Mouse (Mus musculus) cerebral cortex, adult 2 months (tissue): ENCODE measurements around the gene Mrm3.

ENCODE experiments used
- WGBS: fragments of 180-500 bp; shearing (Covaris S2); methylation state at CpG from one replicate; pipeline ENCODE4 v1.1.7; 2018; 5-methylcytosine and 5-hydroxymethylcytosine counted together

Mrm3 gene

DNA sequence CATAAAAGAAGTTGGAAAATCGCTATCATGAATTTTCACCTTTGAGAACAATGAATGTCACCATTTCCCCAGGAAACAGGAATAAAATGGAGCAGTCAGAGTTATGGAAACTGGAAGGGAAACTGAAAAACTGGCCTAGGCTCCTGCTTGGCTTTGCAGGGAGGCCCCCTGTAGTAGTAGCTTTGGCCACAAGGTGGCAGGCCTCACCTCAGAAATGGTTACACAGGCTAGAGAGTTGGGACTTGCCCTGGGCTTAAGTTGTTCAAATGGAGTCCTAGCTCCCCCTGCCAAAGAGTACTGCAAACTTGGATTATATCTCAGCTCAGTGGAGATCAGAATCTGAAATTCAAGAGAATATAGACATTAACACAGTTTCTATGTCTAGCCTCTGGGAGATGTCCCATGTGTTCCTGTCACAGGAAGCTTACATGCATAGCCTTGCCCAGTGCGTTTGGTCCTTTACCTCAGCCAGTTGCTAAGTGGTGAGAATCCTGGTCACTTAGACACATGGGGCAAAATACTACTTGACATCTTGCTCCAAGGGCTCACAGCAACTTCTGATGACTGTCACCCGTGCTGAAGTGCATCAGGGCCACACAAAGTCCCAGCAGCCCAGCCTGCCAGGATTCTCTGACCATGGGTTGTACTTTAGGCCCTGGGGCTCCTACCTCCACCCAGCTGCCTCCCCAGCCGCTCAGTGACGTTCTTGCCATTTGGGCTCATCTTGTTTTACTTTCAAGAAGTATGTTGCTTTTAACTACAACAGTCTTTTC is 9.8 kb downstream of the Mrm3 start:
- 37% methylated on average over 5 of the region's 5 CpGs for WGBS

DNA sequence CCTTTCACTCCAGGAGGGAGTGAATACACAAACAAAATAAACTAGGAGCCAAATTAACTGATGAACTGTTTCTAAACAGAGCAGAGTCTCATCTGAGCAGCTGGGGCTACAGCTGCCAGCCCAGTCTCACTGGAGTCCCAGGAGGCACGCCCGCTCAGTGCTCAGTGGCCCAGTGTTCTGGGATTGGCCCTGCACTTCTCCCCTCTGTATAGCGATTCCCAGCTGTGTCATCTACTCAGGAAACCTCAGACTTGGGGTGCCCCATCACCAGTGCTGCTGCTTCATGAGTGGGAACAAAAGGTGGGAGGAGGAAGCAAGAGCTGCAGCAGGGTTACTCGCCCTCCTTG is 10.4 kb downstream of the Mrm3 start:
- 68% methylated on average over 4 of the region's 4 CpGs for WGBS

DNA sequence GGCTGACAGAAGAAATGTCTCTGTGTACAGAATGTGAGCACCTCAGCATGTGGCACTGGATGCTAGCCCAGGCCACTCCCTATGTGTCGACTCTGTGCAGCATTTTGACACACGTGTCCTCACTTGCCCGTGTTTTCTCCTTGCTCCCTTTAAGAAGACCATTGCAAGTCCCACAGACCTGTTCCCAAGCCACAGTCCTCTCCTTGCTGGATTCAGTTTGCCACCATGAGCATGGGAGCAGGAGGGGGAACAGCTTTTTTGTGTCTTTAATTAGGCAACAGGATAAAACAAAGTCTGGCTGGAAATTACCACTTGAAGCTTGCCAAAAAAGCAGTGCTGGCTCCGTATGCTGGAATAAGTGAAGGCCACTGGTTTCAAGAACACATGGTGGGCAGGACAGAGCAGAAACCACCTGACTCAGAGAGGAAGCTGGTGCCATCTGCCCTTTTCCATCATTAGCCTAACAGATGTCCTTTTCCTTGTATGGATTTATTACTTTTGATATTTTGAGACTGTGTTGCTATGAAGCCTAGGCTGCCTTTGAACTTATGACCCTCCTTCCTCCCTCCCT is 12.0 kb downstream of the Mrm3 start:
- 29% methylated on average over 4 of the region's 4 CpGs for WGBS

DNA sequence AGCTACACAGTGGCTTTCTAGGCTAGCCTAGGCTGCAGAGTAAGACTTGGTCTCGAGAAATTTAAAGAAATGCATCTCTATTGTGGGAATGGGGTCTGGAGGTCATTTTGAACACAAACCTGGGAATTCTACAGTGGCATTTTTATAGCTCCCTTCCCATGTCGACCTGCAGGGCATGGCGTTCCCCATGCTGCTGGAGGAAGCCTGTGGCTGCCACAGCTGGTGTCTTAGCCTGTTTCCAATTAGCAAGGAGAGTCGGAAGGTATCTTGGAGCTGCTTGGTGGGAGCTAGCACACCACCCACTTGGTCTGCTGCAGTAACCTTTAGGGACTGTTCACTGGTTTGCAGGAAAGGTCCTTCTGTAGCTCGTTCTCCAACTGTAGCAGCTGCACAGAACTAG is 12.6 kb downstream of the Mrm3 start:
- 76% methylated on average over 5 of the region's 5 CpGs for WGBS

DNA sequence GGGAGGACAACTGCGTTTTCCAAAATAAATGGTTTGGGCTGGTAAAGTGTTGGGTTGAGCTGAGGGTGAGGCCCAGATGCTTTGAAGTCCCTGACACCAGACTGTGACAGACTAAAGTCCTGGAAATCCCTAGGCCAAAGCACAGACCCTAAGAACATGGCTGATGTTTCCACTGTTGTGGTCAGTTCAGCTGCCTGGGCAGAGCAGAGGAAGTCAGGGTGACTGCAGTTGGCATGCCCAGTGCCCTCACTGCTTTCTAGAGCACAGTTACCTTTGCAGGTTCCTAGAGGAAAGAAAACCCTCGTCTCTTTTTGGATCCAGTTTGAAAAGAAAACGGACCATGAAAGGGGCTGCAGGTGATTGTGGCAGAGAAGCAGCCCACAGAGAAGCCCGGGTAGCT is 13.9 kb downstream of the Mrm3 start:
- WGBS, result 91% methylated on average over 4 of the region's 4 CpGs

DNA sequence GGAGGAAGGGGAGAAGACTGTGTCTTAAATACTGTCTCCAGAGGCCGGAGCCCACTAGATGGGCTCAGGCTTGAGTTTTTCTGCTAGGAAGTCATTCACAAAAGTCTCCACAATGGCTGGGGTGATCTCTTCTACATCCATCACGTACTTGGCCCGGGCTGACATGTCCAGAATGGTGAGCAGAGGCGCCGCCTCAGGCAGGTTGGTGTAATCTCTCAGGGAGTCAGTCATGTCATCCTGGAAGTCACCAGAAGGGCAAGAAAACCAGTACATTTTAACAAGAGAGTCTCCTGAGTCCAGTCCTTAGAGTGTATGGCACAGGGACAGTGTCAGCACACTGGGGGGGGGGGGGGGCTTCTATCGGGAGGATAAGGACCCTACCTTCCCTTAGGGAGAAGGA is 15.0 kb downstream of the Mrm3 start:
- WGBS, result 89% methylated on average over 6 of the region's 6 CpGs

DNA sequence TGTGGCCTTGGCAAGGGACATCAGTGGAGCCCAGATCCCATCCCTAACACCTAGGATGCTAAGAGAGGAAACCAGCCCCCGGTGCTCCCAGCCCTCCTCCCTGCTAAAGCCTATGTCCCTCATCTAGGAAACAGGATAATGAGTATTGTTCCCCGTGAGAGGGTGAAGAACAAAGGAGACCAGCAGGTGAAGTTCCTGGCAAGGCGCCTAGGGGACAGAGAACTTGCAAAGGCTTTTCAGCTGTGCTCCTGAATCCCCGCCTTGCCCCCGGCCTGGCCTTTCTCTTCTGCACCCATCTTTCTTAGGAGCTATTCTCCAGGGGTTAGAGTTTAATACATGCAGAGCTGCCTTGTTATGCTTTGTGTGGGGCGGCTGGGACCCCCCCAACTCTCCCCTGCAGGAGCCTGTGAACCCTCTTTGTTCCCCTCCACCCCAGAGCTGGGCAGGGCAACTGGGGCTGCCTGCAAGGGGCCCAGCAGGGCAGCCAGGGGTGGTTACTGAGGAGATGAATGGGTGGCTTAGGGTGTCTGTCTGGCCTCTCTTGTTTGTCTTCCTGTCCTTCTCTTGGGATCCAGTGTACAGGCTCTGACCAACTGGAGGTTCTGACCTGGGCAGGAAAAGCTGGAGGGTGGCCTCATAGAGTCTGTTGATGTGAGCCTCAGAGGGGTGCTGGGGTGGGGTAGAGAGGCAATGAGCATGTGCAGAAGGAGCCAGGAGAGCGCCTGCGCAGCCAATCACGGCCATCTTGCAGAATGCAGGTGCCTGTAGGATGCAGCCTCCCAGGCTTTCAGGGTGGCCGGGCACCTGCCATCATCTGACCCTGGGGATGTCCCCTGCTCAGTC is 16.9 kb downstream of the Mrm3 start:
- WGBS, result 73% methylated on average over 10 of the region's 10 CpGs

DNA sequence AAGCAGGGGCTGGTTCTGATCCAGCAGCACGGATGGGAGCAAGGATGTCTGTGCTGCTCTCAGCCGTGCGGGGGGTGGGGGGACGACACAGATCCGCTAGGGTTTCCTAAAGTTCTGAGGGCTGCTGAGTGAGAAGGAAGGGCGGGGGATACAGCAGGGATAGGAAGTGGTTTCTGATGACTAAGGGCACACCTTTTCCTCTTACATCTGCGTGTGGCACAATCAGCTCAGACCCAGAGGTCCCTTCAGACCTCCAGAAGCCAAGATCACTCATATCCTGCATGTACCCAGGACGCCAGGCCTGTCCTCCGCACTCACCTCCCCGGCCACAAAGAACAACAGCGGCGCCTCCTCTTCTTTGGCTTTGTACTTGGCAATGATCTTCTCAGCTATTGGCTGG is 17.7 kb downstream of the Mrm3 start:
- 71% methylated on average over 12 of the region's 12 CpGs for WGBS

DNA sequence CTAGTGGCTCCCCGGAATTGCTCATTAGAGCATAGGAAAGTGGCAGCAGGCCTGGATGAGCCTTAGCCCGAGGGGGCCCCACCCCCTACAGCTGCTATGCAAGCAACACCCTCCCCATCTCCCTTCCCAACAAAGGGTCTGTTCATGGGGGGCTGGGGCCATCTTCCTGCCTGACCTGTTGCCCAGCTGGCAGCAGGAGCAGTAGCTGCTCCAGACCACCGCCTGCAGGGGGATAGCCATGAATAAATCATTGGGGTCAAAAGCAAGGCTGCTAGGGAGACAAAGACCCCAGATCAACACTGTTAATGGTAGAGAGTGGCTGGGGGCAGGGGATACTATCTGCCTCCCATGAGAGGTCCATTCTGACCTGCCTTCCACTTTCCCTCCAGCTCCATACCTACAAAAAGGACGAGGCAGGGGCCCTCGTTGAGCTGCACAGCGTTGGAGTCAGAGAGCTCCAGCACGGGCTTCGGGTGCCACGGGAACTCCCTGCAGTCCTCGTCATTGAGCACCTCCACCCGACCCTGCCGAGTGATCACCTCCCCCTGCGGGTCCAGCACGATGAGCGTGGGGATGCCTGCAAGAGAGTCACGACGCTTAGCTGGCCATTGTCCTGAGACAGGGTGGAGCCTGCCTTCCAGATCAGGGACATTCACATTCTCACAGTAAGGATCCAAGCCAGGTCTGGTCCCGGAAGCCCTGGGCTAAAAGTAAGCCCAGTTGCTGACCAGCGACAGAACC is 19.3 kb downstream of the Mrm3 start:
- WGBS, result 40% methylated on average over 19 of the region's 19 CpGs

DNA sequence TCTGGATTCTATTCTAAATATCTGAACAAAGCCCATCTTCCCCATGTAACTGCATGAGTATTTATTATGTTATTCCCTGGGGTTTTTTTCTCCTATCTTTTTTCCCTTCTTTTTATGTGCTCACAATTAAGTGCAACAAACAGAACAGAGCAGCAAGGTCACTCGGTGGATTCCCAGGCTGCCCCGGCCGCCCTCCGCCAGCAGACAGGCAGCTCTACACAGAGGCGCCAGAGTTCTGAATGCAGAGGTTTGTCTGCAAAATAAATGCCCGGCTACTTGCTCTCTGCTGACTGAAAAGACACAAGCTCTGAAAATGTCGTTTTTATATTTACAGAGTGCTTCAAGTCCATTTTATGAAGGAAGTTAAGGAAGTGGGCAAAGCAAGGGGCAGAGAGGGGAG is 24.0 kb downstream of the Mrm3 start:
- WGBS, result 64% methylated on average over 7 of the region's 7 CpGs

DNA sequence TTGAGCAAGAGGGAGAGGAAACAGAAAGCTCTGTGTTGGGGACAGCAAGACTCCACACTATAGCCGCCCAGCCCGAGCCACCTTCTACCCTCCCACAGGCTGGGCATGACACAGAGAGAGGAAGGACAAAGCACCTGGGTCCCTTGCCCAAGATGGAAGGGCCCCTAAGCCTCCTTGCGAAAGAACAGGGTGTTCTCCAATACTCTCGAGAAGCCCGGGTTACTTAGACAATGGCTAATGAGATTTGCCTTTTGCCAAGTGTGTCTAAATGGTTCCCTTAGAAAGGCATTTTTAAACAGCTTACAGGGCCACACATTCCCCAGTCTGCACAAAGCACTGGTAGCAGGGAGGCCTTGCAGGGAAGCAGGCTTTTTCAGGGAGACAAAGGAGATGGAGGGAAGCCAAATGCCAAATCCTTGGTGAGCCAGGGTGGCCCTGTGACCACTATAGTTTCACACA is 24.5 kb downstream of the Mrm3 start:
- WGBS, result 74% methylated on average over 5 of the region's 5 CpGs

DNA sequence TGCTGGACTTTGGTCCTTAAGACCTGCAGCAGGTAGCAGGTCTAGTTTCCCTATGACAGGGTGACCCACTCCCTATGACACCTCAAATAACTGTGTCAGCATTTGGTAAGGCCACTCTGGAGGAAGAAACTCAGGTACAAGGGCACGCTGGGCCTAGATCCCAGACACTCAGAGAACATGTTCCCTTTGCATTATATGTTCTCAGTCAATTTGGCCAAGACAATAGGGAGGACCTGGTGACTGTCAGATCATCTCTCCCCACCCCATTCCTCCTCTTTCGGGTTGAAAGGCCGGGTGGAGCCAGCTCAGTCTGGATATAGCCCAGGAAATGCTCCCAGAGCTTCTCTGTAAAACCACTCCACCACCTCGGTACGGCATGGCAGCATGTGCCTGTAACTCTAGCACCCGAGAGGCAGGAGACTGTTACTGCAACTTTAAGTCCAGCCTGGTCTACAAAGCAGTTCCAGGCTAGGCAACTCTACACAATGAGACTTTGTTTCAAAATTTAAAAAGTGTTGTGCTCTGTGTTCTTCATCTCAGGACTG is 25.1 kb downstream of the Mrm3 start:
- WGBS, result 78% methylated on average over 6 of the region's 6 CpGs

DNA sequence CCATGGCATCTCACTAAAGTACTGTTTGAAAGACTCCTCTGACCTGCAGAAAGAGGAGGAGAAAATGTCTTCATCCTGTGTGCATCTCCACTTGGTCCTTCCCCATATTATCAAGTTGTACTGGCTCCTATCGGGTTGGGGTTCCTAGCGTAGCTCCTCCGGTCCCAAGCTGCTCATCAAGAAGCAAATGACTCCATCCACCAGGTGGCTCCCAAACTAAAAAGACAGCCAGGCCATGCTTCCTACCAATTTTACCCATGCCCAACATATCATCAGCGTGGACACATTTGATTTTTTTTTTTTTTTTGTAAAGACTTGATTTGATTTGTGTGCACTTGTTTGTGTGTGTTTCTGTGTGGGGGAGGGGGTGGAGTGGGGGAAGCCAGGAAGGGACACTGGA is 28.9 kb downstream of the Mrm3 start:
- WGBS, result 69% methylated on average over 4 of the region's 4 CpGs

DNA sequence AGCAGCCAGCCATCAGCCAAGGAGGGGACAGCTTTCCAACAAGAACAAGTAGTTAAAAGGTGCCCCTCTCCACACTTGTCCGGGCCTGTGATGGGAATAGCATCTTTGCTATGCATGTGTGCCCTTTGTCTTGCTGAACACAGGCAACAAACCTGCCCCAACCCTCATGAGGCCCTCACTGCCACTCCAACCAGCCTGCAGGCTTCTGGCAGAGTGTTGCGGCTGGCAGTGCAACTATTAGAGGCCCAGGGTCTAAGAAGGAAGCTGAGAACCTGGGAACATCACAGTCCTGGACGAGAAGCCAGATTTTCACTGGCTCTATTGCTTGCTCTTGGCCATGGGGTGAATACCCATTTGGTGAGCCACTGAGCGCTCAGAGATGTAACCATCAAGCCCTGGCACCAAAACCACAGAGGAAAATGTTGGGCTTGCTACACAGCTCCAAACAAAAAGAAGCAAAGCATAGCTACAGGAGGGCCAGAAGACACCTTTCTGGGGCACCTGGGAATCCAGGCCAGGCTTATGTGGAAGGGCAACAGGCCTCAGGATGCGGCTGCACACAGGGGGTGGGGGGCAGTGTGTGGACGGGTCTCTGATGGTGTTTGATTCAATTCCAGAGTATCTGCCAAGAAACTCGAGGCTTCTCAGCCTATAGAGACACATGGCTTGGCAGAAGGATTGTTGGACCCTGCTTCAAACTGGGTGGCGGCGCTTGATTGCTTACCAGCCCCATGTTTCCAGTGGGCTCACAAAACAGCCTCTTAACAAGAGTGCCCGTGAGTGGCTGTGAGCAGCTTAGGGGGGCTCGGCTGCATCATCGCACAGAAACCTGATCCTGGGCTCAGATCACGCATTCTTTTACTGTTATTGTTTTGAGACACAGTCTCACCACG is 35.7 kb downstream of the Mrm3 start:
- 73% methylated on average over 14 of the region's 14 CpGs for WGBS

DNA sequence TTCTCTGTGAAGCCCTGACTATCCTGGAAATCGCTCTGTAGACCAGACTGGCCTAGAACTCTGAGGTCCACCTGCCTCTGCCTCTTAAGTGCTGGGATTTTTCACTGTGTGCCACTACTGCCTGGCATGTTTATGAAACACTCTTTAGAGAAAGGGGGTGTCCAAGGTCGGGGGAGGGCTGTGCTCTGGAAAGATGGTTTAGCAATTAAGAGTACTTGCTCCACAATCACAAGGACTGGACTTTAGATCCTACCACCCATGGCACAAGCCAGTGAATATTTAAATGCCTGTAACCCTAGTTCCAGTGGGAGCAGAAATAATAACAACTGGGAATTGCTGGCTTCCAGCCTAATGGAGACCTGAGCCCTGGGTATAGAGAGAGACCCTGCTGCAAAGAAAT is 36.5 kb downstream of the Mrm3 start:
- 70% methylated on average over 2 of the region's 2 CpGs for WGBS

DNA sequence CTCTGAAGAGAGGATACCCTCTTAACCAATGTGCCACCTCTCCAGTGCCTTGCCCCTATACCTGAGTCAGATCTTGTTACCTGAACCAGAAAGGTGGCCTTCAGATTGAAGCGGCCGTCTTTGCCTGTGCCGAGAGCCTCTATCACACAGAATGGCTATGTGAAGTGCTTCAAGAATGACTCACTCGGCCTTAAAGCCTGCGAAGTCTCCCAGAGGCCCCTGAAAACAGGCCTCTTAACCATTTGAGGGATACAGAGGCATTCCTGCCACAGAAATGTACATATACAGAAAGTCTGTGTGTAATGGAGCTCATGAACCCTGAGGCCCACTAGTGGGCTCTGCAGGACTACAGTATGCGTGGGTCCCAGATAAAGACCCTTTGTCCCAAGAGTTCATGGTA is 40.3 kb downstream of the Mrm3 start:
- WGBS, result 95% methylated on average over 6 of the region's 6 CpGs

DNA sequence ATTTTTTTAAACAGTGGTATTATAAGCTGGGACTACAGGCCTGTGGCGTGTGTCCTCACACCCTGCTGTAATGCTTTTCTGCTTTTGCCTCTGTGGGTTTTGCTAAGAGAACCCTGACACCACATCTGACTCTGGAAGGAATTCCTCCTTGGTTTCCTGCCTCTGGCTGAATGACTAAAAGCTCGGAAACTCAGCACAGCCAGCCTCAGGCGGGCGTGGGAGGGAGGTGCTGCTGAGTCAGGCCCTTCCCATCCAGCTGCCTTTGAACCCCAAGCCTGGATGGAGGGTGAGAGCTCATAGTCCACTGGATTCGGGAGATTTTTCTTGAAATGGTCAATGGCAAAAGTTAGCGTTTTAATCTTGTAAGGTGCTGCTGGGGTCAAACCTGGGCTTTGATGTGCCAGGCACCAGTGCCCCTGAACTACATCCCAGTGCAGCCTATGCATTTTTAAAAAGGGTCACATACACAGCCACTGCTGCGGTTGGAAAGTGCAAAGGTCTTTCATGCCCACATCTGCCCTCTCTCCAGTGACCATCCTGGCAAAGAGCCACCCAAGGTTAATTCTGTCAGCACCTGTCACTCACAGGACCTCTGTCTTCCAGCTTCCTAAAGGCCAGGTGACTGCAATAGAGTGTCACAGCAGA is 42.0 kb downstream of the Mrm3 start:
- 65% methylated on average over 7 of the region's 7 CpGs for WGBS

DNA sequence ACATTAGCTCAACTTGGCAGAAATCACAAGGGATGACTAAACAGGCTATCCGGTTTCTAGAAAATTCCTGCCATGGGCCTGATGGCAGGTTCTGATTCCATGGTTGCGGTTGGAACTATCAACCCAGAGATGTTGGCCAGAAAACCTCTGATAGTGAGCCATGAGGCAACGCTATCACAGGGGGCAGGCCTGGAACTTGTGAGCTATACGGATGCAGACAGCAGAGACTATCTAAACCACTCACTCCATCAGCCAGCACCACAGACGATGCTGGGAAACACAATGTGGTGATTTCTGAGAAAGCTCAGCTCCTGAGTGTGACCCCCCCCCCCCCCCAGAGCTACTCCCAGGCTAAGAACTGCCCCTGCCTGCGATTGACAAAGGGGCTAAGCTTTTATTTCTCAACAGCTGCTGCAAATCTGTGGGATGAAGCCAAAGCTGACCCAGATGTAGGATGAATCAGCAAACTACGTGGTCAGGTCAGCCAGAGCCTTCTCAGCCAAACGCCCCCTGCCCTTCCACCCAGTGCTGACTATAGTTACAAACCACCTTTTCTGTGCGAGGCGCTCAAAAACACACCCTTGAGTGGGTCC is 43.1 kb downstream of the Mrm3 start:
- 77% methylated on average over 10 of the region's 10 CpGs for WGBS

DNA sequence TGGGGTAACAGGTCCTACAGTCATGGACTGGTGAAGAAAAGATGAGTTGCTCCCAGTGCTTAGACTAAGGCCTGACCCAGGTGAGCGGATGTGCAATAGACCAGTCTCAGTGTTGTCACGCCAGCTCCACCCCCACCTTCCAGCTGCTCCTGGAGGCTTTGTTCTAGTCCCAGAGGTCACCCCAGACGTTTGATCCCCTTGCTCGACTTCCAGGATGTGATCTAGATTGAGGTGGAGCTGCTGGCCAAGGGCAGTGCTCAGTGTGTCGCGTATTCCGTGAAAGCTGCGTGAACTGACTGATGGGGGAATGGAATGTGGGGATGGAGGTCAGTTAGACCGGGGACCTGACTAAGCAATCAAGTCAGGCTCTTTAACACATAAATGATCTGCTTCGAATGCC is 43.8 kb downstream of the Mrm3 start:
- WGBS, result 76% methylated on average over 10 of the region's 10 CpGs

DNA sequence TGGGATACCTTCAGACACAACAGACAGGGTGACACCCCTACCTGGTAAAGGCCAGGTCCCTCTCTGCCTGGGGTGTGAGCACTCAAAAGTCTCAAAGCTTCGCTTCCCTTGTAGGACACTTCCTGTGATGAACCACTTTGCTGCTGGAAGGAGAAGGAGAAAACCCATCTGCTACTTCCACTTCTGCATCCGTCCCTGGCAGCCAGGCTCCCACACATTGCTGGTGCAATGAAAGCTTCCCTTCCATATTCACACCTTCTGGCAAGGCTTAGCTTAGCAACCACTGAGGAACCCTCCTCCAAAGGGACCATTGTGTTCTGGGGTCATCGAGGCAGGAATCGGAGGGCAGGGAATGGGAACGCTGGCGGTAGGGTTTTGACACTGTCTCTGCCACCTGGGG is 45.1 kb downstream of the Mrm3 start:
- WGBS, result 47% methylated on average over 6 of the region's 6 CpGs
